Mouse (Mus musculus): ENCODE measurements around the gene Cbx7. TPM values are rescaled to one million over a fixed set of nuclear protein-coding genes. Genes with fewer than 3 reads are reported as not detected.
"Not testable (repeated sequence)": the region's sequence is repeated elsewhere in the genome, so short reads cannot be mapped to it uniquely, and the experiment has no call there.

The Cbx7 gene
- polyA plus RNA-seq, 1 experiment = 30.5 TPM

DNA sequence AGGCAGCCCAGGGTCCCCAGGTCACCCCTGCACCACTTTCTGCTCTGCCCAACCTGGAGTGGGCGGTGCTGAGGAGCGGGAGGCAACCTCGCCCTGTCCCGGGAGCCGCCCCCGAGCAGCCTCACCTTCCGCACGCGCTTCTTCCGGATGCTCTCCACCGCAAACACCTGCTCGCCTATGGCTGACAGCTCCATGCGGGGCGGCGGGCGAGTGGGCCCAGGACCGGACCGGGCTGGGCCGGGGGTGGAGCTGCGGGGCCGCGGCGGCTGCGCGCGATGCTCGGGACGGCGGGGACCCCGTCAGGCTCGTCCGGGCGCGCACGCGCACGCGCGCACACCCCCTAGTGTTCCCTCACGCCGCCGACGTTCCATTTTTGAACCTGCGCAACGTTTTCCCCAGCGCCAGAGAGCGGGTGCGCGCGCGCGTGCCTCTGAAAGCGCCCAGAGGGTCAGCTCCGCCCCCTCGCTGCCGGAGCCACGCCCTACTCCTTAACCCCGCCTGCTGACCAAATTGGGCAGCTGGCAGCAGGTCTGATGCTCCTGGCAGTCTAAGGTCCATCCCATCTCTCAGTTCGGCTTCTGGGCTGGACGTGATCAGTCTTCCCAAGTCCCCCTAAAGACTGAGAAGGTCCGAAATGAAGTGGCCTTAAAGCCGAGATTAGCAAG is 38.5 kb downstream of the Cbx7 start:
- WGBS = under 1% methylated on average over 62 of the region's 62 CpGs
- peak; percentile 59 for DNase-seq (ENCODE audit: low read depth, low spot score)

- WGBS = 25% methylated on average over 13 of the region's 13 CpGs
These were observed 39.3 kb downstream of the Cbx7 start for GRCm38 (mm10) chr15:79931496-79932141.

DNA sequence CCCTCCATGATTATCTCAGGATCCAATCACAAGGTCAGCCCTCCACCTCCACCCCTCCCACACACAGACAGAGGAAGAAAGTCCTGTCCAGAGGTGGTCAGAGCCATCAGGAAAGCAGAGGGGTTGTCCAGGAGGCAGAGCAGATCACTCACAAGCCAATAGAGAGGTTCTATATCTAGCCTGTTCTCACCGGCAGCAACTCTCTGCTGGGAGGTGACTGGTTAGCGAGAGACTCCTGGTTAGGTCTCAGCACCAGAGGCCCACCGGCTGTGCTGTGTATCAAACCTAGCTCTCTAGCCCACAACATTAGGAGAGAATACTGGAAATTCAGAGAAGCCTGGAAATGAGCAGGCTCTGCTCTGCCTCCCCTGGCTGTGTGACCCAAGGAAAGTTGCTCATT is 41.2 kb downstream of the Cbx7 start:
- 92% methylated on average over 3 of the region's 3 CpGs for WGBS
- no peak for DNase-seq (ENCODE audit: low read depth, low spot score)

More at GRCm38 (mm10) chr15:79931496-79932141, 39.3 kb downstream of the Cbx7 start:
- peak; percentile 48 for DNase-seq (ENCODE audit: low read depth, low spot score)

- DNase-seq (ENCODE audit: low read depth, low spot score) = no peak
- 73% methylated on average over 2 of the region's 2 CpGs for WGBS
These were observed 42.2 kb downstream of the Cbx7 start for GRCm38 (mm10) chr15:79928736-79929135.

GRCm38 (mm10) chr15:79928316-79928715 is 42.6 kb downstream of the Cbx7 start:
- WGBS = 92% methylated on average over 3 of the region's 3 CpGs
- DNase-seq (ENCODE audit: low read depth, low spot score) = no peak

- peak; percentile 57 for DNase-seq (ENCODE audit: low read depth, low spot score)
- WGBS = under 1% methylated on average over 29 of the region's 29 CpGs
These were observed 43.2 kb downstream of the Cbx7 start for GRCm38 (mm10) chr15:79927637-79928122.

- DNase-seq (ENCODE audit: low read depth, low spot score) = no peak
- 90% methylated on average over 11 of the region's 11 CpGs for WGBS
These were observed 44.0 kb downstream of the Cbx7 start for GRCm38 (mm10) chr15:79926856-79927416.

GRCm38 (mm10) chr15:79919787-79920186 is 51.1 kb downstream of the Cbx7 start:
- WGBS = 42% methylated on average over 2 of the region's 2 CpGs
- DNase-seq (ENCODE audit: low read depth, low spot score) = no peak

DNA sequence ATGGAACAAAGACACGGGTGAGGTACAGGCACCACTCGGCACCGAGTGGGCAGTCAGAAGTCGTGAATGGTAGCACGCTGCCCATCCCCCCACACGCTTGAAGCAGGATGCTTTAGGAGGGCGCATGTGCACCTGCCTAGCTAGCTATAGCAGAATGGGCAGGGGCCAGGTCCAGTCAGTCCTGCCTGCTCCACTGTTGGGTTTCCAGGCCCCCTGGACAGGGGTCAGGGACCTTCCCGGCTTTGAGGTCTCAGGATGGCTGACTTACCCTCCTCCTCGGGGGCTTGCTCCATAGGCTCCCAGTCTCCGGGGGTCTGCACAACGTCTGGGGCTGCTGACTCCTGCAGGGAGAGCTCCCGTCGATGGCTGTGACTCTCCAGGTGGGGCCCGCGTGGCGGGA is 52.4 kb downstream of the Cbx7 start:
- 93% methylated on average over 16 of the region's 16 CpGs for WGBS
- no peak for DNase-seq (ENCODE audit: low read depth, low spot score)

GRCm38 (mm10) chr15:79917111-79917720 is 53.7 kb downstream of the Cbx7 start:
- no peak for DNase-seq (ENCODE audit: low read depth, low spot score)
- WGBS = 85% methylated on average over 14 of the region's 14 CpGs

GRCm38 (mm10) chr15:79916150-79916549 is 54.8 kb downstream of the Cbx7 start:
- DNase-seq (ENCODE audit: low read depth, low spot score) = no peak
- 70% methylated on average over 5 of the region's 5 CpGs for WGBS

- DNase-seq (ENCODE audit: low read depth, low spot score) = no peak
- WGBS = 77% methylated on average over 3 of the region's 3 CpGs
These were observed 56.6 kb downstream of the Cbx7 start for GRCm38 (mm10) chr15:79914357-79914756.

- 71% methylated on average over 6 of the region's 6 CpGs for WGBS
- no peak for DNase-seq (ENCODE audit: low read depth, low spot score)
These were observed 57.1 kb downstream of the Cbx7 start for GRCm38 (mm10) chr15:79913761-79914346.

GRCm38 (mm10) chr15:79911339-79911738 is 59.6 kb downstream of the Cbx7 start:
- DNase-seq (ENCODE audit: low read depth, low spot score) = no peak
- 87% methylated on average over 8 of the region's 8 CpGs for WGBS

DNA sequence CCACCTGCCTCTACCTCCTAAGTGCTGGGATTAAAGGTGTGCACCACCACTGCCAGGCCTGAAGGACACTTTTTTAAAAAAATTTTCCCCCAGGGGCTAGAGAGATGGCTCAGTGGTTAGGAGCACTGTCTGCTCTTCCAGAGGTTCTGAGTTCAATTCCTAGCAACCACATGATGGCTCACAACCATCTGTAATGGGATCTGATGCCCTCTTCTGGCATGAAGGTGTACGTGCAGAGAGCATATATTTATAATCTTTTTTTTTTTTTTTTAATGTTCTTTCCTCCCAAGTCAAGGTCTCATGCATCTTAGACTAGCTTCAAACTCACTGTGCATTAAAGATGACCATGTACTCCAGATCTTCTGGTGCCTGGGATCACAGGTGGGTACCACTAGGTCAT is 60.1 kb downstream of the Cbx7 start:
- DNase-seq (ENCODE audit: low read depth, low spot score) = not testable (repeated sequence)
- WGBS = 63% methylated on average over 1 of the region's 1 CpGs

GRCm38 (mm10) chr15:79909006-79909405 is 61.9 kb downstream of the Cbx7 start:
- DNase-seq (ENCODE audit: low read depth, low spot score) = not testable (repeated sequence)
- WGBS = 87% methylated on average over 3 of the region's 3 CpGs

- no peak for DNase-seq (ENCODE audit: low read depth, low spot score)
- WGBS = 50% methylated on average over 14 of the region's 14 CpGs
These were observed 64.1 kb downstream of the Cbx7 start for GRCm38 (mm10) chr15:79906855-79907254.

DNA sequence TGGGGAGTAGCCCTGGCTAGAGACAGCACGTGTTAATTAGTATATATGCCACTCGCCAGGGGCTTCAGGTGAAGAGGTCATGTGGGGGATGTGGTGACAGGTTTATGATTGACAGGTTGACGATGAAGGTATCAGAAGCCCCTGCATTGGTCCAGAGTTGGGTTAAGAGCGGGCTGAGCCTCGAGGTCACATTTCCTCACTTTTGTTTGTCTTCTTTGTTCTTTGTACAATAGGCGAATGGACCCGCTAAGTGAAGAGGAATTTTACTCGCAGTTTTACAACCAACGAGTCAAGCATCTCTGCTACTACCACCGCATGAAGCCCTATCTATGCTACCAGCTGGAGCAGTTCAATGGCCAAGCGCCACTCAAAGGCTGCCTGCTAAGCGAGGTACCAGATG is 65.7 kb downstream of the Cbx7 start:
- no peak for DNase-seq (ENCODE audit: low read depth, low spot score)
- WGBS = 78% methylated on average over 12 of the region's 12 CpGs

DNA sequence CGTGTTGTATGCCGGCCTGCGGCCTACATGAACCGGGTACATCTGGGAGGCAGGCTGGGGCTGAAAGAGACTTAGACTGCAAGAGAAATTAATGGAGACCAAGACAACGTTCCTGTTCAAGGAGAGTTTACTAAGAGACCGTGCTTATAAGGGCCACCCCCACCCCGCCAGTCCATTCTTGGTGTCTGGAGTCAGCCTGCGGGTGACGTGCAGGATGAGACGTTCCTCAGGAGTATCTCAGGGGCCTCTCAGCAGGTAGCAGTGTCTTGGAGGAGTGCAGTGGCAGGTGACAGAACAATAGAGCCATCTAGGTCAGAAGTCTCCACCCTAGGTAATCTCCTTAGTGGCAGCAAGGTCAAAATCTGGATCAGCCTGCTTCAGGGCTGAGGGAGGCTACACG is 66.2 kb downstream of the Cbx7 start:
- not testable (repeated sequence) for DNase-seq (ENCODE audit: low read depth, low spot score)
- 84% methylated on average over 11 of the region's 11 CpGs for WGBS

DNA sequence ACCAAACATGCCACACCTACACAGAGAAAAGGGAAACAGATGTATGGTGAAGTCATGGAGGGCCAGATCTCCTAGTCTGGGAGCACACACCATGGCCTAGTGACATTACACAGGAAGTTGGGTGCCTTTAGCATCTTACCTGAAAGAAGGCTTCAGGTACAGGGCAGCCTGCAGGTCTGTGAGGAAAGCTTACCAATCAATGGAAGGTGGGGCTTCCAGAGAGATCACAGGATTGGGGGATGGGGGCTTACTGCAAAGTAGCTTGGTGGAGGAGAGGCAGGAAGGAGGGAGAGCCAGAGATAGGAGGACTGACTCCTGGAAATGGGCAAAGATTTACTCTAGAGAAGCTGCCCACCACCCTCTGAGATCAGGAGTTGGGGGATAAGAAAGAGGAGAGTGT is 67.0 kb downstream of the Cbx7 start:
- DNase-seq (ENCODE audit: low read depth, low spot score) = no peak
